Mouse (Mus musculus) left cerebral cortex, adult 2 months (tissue): ENCODE results near the gene 2010111I01Rik. TPM values are rescaled to one million over a fixed set of nuclear protein-coding genes. Genes with fewer than 3 reads are reported as not detected.

ENCODE experiments used
- DNase-seq, 2 experiments: peaks; one replicate each; pipeline ENCODE4 v3.0.0; 2021 to 2022; ENCODE audit warnings: low spot score in 2 of 2, mixed read lengths in 1 of 2; ENCODE audit errors: extremely low spot score in 1 of 2
- H3K27ac ChIP-seq: fragments of 200-600 bp; 2 replicates; pipeline ENCODE4 v1.8.1; 2022
- H3K4me3 ChIP-seq: fragments of 200-600 bp; 2 replicates; pipeline ENCODE4 v1.8.1; 2022
- CTCF ChIP-seq: fragments of 200-600 bp; IDR thresholded peaks from 2 replicates; pipeline ENCODE4 v1.8.1; 2022; ENCODE audit warnings: antibody characterized with exemption, mild to moderate bottlenecking, moderate library complexity
- intact Hi-C: fragments of 180-260 bp; cut with DNase I; formaldehyde crosslinking; loops from one replicate; pipeline ENCODE4 v1.15.1; 2025
- total RNA-seq, 2 experiments: library from RNA; stranded (reverse); gene quantifications; 2 replicates each; pipeline ENCODE4 v1.2.3; 2021

The 2010111I01Rik gene
- total RNA-seq, 2 experiments from 2014 or later = 122 to 140 TPM

DNA sequence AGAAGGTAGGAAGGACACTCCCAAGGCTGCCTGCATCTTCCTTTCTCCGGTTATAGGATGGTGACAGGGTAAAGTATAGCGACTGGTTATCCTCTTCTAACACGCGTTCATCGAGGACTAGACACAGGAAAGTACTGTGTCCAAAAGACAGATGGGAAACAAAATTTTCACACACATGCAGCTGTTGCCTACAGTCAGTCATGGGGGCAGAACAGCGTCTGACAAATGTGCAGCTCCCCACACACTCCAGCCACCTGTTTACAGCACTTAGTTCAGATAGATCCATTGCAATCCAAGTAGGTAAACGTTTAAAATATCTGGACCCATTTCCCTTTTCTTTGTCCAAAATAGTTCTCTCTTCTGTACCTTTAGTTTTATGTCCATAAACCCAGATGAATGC, 171.3 kb downstream of the 2010111I01Rik start:
- intact Hi-C loops = loop anchor here (2.0 kb wide), 1 partner anchor 41 kb away; no protein-coding TSS in a partner anchor
- Histone ChIP-seq H3K4me3 (no peak overlapping the region), H3K27ac (no peak overlapping the region)
- no peak for TF ChIP-seq CTCF
- no peak for DNase-seq

DNA sequence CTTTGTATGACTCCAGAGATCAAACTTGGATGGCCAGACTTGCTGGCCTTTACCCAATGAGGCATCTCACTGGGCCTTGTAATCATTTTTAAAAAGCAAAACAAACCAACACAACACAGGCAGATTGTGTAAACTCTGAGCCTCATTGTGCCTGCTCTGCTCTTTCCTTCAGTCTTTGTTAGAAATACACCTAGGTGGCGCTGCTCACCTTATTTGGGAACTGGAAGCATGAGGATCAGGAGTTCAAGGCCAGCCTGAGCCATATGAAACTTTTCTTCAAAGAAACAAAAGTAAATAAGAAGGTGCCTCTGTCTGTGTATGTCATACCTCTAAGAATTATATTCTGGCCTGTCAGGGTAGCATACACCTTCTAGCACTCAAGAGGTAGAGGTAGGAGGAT, 172.1 kb downstream of the 2010111I01Rik start:
- no peak overlapping the region for H3K4me3 ChIP-seq
- peak; percentile 12 for TF ChIP-seq CTCF
- no peak overlapping the region for H3K27ac ChIP-seq
- DNase-seq = no peak
- intact Hi-C loops = loop anchor here (2.0 kb wide), 1 partner anchor 40 kb away; no protein-coding TSS in a partner anchor

DNA sequence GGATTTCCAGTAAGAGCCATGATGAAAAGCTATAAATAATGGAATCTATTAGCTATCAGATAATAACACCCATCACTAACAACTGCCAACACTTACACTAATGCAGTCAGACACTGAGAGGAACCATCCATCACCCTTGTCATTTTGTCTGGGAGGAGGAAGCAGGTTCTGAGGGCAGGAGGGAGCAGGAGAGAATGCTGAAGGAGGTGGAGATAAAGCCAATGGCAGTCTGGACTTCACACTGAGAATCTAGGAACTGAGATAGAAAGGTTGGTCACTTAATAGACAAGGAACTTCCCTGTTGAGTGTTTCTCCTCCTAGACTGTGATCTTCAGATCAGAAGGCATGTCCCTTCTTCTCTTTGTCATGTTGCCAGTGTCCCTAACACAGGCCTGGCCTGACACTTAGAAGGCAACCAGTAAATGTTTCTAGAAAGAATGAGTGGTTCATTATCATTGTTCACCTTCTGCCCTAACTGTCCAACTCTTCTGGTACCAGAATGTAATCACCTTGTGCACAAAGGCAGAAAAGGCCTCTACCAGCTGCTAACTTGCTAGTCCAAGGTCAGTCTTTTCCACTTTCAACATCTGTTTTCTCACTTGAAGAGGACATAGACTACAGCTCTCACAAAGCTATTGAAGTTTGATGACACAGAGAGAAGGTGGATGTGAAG, 173.8 kb downstream of the 2010111I01Rik start:
- H3K27ac ChIP-seq = no peak overlapping the region
- no peak for DNase-seq
- intact Hi-C loops = no loop called here
- TF ChIP-seq CTCF = no peak
- H3K4me3 ChIP-seq = no peak overlapping the region

DNA sequence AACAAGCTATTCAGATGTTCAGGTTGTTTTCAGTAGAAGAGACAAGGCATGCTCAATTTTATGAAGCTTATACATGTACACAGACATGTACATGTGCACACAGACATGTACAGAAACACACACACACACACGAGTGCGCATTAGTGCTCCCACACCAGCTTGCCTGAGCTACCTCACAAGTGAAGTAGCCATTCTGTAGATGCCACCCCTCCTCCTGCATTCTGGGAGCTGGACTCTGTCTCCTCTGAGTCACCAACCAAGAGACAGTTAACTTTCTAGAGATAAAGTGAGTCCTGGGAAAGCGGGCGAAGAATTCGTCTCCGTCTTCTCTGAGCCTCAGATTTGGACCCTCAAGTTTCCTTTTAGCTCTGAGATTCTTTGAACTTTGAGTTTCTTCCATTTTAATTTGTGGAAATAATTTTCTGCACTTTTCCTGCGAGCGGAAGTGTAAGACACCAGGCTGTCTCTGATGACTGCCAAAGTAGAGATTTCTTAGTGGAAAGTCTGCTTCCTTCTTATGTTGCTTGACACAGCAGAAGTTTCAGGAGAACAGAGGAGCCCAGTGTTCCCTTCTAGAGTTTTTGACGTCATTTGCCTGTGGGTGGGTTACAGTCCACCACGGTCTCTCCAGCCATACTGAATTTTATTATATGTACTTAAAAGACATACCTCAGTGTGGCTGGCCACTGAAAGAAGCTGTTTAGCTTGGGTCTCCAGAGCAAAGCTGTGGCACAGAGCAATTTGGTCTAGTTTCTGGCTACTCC, 175.0 kb downstream of the 2010111I01Rik start:
- no peak for TF ChIP-seq CTCF
- H3K27ac ChIP-seq = peak overlapping the region; percentile 37
- DNase-seq = no peak
- H3K4me3 ChIP-seq = no peak overlapping the region
- intact Hi-C loops = no loop called here

DNA sequence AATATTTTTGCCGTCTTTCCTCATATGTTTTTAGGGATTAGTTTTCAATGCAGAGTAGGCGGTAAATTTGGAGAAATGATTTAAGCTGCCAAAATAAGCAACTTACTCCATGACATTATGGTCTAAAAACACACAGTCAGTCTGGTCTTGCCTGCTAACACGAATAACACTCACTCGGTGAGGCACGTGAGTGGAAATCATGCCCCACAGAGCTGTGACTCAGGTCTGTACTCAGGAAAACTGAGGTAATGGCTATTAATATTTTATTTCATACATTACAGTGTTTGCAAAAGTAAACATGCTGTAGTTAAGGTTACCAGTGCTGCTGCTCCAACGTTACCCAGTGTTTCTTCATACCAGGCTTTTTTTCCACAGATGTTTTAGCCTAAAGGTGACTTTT, 176.1 kb downstream of the 2010111I01Rik start:
- TF ChIP-seq CTCF = no peak
- peak overlapping the region; percentile 37; the same call in 1 of the 2 replicates for H3K27ac ChIP-seq
- intact Hi-C loops = no loop called here
- no peak overlapping the region for H3K4me3 ChIP-seq
- DNase-seq = no peak

DNA sequence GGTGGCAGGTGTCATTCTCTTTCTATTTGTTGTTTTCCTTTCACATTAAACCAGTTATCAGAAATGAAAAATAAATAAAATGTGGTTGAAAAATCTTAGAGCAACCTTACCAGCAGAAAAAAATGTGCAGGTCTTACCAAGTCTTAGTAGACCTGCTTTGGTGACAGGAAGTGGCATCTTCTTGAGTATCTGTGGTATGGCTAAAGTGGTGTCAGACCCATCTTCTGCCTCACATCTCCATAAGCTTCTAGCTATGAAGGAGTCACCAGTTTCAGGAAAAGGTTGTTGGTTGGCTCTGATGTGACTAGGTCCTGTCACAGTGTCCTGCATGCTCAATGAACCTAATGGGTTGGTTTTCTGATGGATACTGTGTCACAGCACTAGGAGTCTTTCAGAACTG, 176.6 kb downstream of the 2010111I01Rik start:
- no peak overlapping the region for H3K27ac ChIP-seq
- no peak overlapping the region for H3K4me3 ChIP-seq
- no peak for TF ChIP-seq CTCF
- no peak for DNase-seq
- intact Hi-C loops = no loop called here

DNA sequence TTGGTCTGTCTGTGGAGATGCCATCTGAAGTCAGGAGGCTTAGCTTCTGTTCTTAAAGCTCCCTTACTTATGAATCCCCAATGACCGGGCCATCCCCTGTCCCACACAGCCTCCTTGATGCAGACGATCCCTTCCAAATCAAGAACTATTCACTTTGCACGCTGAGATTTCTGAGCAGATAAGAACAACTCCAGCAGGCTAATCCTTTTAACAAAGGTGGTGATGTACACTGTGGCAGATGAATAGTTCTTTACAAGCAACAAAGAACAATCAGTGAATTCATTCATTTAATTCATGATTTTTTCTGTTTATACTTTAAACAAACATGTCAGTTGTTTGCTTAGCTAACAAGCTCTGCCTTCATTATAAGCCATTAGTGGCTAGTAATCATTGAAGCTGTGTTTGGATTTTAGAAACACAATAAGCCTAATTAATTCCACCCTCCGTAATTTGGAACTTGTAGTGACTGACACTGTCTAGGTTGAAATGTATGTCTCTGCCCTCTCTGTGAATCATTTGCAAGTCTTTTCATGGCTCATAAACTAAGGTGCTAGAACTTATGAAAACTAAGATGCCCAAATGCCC, 182.0 kb downstream of the 2010111I01Rik start:
- Histone ChIP-seq H3K27ac (peak overlapping the region; percentile 36), H3K4me3 (no peak overlapping the region)
- no peak for TF ChIP-seq CTCF
- intact Hi-C loops = no loop called here
- DNase-seq = no peak

DNA sequence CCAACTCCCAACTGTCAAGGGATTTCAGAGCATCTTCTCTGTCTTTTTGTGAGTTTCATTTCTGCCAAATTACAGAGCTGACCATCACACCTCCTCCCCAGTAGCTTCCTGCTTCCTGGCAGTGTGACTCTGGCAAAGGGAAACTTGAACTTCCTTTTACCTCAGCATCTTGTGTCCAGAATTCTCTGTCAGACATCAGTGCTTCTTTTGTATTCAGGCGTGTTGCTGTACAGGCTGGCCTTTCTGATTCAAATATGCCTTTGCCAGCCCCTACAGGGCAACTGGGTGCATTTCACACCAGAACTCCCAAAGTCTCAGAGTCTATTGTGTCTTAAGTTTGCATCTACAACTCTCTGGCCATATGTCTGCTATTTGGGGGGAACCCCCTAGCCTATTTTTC, 183.5 kb downstream of the 2010111I01Rik start:
- Histone ChIP-seq H3K4me3 (no peak overlapping the region), H3K27ac (no peak overlapping the region)
- intact Hi-C loops = no loop called here
- TF ChIP-seq CTCF = peak; percentile 4; the same call in 1 of the 2 replicates
- DNase-seq = no peak

DNA sequence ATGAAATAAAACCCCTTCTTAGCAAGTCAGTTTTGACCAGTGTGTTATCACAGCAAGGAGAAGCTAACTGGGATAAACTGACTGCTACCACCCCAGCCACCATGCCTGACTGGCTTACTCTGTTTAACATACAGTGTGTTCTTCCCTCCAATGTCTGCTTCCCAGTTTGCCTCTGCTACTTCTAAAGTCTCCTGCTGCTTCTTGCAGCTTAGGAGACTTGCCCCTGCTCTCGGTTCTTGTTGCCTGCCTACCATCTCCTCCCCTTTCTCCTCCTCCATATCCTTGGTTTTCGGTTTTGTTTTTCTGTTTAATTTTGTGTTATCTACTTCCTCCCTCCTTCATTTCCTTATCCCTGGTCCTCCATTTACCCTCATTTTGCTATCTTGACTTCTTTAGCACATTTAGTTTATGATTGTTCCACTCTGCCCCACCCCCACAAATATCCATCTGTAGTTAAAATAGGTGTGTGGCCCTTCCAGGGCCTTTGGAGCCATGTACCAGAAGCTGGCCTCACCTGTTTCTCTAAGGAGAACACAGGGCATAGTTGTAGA, 185.9 kb downstream of the 2010111I01Rik start:
- no peak for TF ChIP-seq CTCF
- DNase-seq = no peak
- intact Hi-C loops = no loop called here
- Histone ChIP-seq H3K27ac (no peak overlapping the region), H3K4me3 (no peak overlapping the region)

DNA sequence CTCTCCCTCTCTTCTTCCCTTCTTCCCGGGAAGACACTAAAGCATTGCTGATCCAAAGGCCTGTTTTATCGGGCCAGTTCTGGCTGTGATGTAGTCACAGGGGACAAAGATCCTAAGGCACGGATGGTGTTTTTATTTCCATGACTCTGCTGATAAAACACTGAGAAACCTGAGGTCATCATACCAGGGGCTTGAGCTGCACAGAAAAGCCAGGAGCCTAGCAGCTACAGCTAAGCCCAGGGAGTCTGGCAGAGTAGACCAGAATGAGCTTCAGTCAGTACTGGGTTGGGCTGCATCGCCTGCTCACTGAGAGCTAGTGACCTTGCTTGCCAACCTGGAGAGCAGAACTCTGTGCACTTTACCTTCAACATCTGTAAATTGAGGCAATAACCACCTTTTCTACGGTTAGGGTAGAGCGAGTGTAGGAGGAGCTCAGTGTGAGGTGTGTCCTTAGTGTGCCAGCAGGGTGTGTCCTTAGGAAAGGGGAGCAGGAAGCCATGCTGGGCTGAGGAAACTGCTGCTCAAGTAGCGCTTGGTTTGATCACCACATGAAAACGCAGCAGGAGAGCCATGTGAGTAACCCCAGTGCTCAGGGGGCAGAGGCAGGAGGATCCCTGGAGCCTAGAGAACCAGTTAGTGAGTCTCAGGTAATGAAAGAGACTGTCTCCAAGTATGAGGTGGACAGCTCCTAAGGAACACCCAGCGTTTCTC, 186.5 kb downstream of the 2010111I01Rik start:
- TF ChIP-seq CTCF = no peak
- Histone ChIP-seq H3K4me3 (no peak overlapping the region), H3K27ac (no peak overlapping the region)
- intact Hi-C loops = no loop called here
- DNase-seq = no peak

DNA sequence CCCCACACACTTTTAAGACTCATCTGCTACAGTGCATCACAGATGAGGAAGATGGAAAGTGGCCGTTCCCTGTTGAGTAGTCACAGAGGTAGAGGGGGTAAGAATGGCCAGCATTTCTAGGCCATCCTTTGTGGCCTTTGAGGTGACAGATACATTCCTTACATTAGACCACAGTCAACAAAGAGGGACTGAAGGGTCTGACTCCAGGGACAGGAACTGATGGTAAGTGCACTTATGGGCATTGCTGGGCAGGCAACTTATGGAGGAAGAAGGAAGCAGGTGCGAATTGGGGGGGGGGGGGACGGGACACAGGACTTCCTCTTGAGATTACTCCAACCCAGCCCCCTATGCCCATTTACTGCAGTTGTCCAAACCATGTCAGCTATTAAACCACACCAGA, 187.8 kb downstream of the 2010111I01Rik start:
- H3K4me3 ChIP-seq = no peak overlapping the region
- DNase-seq = no peak
- no peak for TF ChIP-seq CTCF
- H3K27ac ChIP-seq = no peak overlapping the region
- intact Hi-C loops = no loop called here
